Mouse (Mus musculus) gastrocnemius, adult 8-10 months (tissue): ENCODE results near the gene Plekha8. TPM values are rescaled to one million over a fixed set of nuclear protein-coding genes. Genes with fewer than 3 reads are reported as not detected.

Source experiments
- DNase-seq, 2 experiments: peaks; one replicate each; pipeline ENCODE4 v3.0.0; 2022; ENCODE audit warnings: low spot score in 2 of 2
- total RNA-seq, 4 experiments: library from RNA; stranded (reverse); gene quantifications; 2 replicates each; pipeline ENCODE4 v1.2.4; 2022

Plekha8 gene
- total RNA-seq: 1 to 10 TPM; 3.3 to 4.8 (median 3.4) TPM

DNA sequence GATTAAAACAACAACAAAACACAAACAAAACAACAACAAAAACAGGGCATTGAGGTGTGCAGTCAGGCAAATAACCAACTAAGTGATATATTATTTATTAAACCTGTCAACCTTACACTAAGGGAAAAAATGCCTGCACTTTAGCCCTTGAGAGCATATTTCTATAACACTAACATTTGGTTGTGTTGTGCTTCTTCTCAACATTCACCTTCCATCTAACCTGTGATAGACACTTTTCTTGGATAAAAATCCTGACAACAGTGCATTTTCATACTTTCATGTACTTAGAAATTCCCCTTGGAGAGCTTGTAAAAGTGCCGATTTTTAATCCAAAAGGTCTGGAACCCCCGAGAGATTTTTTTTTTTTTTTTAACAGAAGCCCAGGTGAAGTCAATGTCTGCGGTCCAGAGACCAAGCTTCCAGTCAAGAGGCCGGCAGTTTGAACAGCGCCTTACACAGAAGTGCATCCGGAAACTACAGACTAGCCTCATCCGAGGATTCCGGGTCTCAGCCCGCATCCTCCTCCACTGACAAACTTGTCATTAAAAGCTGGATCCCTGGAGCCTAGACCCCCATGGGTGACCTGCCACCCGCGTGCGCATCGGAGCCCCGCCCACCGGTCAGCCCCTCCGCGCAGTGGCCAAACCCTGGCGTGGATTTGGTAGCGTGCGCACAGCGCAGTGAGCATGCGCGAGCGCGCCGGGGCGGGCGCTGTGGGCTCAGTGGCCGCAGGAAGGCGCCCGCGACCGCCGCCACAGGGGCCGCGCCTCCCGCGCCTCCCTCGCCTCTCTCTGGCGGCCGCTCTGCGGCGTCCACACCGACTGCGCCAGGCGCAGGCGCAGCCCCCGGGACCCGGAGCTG, at the start of gene Plekha8:
Plekha8 (plus strand) TSS at position 643 of the 861 bp plus-strand sequence.
- DNase-seq: peak; percentile 81 to 92

- DNase-seq: no peak
Measured at GRCm38 (mm10) chr6:54548314-54549019, 46.4 kb upstream of the Plekha8 start.

GRCm38 (mm10) chr6:54549311-54549710, 45.6 kb upstream of the Plekha8 start:
- DNase-seq: no peak

DNA sequence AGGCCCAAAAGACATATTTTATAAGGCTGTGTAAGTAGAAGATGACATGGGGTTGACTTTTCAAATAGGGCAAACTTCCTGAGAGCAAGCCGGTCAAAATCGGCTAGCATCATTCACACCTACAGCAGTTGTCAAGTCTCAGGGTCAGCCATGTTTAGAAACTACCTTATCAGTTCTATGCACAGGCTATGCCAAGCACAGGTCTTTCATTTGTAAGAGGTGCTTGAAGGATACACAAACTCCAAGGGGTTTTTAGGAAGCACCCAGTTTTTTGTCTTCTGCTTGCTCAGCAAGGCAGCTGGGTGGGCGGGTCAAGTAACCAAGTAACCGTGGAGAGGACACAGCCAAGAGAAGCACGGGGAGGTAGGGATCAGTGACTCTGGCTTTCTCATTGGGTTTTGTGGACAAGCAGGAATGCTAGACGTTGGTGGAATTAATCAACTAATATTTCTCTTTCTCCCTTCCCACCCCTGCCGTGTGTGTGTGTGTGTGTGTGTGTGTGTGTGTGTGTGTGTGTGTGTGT, 44.0 kb upstream of the Plekha8 start:
- no peak for DNase-seq

DNA sequence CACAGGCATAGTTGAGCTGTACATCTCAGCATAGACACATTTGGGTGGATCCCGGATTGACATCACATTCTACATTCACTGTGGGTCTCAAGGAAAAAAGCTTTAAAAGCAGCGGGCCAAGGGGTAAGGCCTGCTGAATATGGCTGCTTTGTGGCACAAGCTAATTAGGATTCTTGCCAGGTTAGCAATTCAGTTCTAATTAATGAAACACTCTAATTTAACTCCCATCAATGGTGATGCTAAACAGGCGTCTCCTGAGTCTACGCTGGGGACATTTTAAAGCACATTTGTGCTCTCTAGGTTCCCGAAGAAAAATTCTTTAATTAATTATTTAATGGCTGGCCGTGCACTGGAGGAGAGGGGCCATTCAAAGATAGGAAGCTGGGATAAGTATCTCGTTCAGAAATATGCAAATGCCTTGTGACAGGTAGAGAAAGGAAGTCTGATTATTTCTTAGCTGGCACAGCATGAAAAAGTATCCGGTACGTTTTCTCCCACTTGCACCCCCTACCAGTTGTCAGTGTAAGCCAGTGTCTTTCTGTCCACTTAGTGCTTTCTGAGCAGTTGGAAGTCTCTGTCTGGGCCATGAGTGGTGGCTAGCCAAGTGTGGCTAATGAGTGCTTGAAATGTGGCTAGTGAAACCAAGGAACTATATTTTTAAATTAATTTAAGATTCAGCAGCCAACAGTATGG, 42.0 kb upstream of the Plekha8 start:
- no peak for DNase-seq

GRCm38 (mm10) chr6:54553632-54554031, 41.3 kb upstream of the Plekha8 start:
- DNase-seq: no peak

DNA sequence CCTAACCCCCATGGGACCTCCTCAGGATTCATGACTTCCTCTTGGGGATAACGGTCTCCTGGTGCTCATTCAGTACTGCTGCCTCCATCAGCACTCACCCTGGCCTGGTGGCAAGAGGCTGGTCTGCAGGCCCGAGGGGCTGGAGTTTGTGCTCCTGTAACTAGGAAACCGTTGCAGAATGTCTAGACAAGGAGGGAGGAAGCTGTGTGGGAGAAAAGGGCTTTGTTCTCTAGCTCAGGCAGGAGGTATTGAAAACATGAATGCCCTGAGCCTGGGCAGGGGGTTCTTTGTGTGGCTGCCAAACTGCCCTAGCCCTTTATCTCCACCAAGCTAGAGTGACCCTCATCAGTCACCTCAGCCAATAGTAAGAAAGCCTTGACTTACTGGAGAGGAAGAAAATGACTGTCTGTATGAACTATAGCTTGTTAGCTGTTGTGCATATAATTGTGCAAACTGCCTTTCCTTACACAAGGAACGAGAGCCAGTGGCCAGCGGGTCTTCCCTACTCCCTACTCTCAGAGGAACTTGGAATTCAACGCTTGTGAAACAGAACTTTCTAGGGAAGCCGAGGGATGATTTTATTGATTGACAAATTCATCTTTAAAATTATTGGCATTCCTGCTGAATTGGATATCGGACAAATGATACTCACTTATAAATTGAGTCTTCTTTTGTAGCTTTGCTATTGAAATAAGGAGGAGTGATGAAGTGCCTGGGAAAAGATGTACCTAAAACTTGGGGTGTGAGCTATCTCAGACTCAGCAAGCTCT, 40.4 kb upstream of the Plekha8 start:
- DNase-seq: no peak

- DNase-seq: no peak
Measured at GRCm38 (mm10) chr6:54555816-54556215, 39.1 kb upstream of the Plekha8 start.

DNA sequence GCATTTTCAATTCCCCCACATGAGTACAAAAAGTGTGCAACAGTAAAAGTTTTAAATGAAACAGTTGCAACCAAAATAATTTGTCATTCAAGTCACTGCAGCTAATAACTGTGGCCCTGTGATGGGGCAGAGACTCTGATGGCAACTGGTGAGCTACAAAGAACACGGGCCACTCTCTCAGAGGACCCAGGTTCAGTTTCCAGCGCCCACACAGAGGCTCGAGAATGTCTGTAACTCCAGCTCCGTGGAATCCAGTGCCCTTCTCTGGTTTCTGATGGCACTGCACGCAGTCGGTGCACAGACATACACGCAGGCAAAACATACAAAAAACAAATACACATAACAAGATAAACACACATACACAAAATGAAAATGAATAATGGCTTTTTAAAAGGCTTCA, 37.2 kb upstream of the Plekha8 start:
- DNase-seq: no peak

DNA sequence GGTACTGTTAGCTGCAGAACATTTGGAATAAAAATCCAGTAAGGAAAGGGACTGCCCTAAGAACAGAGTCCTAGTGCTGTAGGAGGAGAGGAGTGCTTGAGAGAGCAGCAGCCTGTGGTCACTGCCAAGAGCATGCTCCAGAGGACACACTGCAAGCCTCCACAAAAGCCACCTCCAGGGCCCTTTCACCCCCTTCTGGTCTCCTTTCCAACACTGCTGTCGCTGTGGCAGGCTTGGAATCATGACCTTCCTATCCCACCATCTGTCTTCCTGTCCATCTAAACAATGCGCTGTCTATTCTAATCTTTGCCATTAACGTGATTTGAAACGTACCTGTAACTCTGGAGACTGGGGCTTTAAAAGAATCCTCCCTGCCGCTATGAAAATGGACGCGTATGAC, 36.4 kb upstream of the Plekha8 start:
- DNase-seq: no peak

DNA sequence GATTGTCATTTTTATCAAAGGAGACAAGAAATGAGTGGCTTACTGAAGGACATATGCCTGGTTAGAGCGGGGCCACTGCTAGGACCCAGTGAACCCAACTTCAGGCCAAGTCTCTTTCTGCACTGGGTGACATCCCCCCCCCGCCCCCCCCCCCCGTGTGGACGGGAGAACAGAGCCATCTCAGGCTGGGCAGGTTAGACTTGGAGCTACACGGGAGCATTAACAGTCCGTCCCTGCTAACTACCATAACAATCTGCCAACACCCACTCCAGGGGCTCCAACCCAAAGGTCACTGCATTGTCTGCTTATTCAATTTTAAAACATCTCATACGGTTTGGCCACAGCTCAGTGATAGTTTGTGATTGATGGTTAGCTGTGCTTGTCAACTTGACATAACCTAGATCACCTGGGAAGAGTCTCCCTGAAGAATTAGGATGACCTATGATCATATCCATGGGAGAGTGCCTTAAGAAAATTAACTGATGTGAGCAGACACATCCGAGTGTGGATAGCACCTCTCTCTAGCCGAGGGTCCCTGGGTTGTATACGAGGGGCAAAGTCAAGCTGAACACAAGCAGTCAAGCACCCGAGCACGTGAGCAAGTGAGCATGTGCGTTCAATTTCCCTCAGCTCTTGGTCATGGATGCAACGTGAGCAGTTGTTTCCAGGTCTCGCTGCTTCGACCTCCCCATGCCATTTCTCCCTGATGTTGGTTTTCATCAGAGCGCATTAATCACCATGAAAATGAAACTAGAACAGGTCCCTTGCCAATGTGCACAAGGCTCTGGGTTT, 32.7 kb upstream of the Plekha8 start:
- no peak for DNase-seq

- no peak for DNase-seq
Measured at GRCm38 (mm10) chr6:54563561-54563960, 31.4 kb upstream of the Plekha8 start.

DNA sequence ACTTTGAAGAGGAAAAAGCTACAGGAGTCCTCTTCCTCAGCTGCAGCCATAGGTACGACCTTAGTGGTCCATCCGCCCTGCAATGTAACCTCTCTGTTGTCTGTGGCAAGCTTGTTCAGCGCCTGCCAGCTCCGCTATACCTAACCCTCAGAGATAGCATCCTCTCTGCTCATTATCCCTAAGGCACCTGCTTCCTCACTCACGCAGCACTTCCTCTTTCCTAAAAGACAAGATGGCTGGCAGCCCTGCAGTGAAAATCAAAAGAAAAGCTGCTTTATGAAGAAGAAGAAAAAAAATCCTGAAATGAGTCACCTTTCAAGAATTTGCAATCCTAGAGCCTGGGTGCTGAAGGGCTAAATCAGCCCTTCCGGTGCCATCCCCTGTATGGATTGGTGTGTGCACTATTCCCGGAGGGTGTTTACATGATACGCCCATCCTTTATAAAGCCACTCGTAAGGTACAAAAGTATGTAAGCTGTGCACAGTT, 30.4 kb upstream of the Plekha8 start:
- DNase-seq: no peak

DNA sequence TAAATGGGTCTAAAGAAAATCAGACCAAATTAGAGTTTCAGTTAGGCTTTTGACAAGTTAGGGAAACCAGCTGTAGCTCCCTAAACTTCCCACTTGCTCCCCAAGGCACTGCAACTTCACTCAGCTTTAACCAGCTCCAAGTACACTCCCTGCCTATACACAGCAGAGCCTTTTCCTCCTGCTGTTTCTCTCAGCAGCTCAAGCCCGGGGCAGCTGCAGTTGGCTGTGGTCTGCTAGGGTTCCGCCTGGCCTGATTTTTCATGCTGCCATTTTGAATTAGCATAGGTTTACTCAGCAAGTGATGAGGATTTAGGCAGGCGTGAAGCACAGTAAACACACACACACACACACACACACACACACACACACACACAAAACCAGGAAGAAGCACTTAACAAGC, 29.9 kb upstream of the Plekha8 start:
- no peak for DNase-seq

- peak; percentile 9 to 35 for DNase-seq
Measured at GRCm38 (mm10) chr6:54565665-54566545, 29.0 kb upstream of the Plekha8 start, which contains the start of gene Scrn1. Gene Scrn1 (minus strand): TSS chr6:54566489.

GRCm38 (mm10) chr6:54566546-54566919, 28.4 kb upstream of the Plekha8 start:
- DNase-seq: no peak

DNA sequence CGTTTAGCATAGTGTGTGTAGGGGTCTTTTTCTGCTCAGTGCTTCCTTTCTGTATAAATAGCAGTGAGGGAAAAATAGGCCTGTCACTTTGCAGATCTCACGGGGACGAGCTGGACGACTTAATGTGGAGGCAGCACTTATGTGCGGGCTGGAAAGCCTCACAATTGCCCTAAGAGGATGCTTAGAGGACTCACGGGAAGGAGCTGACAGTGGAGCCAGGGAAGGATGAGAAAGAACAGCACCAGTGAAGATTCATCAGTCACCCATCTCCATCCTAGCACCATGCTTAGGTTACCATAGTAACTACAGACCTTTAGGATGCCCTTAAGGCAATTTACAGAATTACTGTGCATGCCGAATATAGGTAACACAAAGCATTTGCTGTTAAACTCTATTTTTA, 25.1 kb upstream of the Plekha8 start:
- no peak for DNase-seq

DNA sequence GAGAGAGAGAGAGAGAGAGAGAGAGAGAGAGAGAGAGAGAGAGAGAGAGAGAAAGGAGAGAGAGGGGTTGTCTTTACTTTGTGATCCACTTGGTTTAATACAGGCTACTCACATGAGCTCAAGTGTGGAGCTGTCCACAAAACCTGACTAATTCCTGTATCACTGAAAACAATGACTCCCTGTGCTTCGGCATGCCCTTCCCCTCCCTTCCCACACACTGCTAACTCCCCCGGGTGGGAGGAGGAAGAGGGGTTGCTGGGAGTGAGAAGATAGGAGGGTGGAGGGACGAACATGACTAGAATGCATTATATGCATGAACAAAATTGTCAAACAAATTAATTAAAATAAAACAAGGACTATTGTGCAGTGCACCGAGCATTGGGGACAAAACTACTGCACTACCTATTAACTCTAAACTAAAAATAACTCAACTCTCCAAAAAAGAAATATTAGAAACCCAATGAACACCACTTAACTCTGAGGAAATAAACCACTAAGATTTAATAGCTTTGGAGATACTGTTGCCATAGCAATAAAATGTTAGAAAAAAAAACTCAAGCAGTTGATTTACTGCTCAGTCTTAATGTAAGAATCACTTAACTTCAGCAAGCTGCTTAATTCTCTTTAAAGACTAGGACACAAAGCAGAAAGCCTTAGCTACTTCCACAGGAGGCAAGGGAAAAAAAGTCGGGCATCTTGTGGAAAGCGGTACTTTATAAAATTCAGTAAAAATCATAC, 21.5 kb upstream of the Plekha8 start:
- no peak for DNase-seq
